Mouse (Mus musculus): ENCODE results near the gene Atg16l1.

DNA sequence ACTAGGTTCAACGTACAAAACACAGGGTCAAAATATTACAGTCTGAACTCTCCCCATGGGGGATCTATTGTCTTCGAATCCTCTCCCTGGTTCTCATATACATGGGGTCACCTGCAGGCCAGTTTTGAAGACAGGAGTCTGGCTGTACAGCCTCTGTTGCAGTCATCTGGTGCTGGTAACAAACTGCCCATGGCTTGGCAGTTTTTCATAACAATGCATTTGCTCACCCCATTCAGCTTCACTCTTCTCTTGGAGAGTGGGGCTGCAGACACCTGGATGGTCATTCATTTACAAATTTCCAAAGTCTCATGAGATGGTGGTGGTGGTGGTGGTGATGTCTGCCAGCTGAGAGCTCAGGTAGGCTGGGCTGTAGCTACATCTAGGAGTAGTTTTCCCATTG, 26.6 kb upstream of the Atg16l1 start:
- TF ChIP-seq CTCF (IDR thresholded peaks at IDR 0.05; ENCODE audit: extremely low read depth, insufficient read depth, low read length) (no peak), POLR2A (IDR thresholded peaks at IDR 0.05; ENCODE audit: extremely low read depth, insufficient read depth, low read length) (no peak)
